Mouse (Mus musculus): ENCODE measurements around the gene Tomt.

DNA sequence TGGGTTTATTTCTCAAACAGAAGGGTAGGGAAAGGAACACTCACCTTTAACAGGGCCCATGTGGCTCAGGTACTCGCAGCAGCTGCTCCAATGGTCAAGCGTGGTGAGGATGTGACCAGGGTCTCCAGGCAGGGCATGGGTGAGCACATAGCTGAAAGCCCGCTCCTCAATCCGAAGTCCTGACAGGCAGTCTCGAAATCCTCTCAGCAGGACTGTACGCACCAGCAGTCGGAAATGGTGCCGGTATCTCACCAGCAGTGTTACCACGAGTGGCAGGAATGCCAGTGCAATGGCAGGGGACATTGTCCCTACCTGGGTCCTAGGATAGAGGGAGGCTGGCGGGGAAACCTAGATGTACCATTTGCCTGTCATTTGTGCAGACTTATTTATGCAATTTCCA is 4.2 kb downstream of the Tomt start:
- TF ChIP-seq EP300 (IDR thresholded peaks at IDR 0.05; ENCODE audit: insufficient read depth, low read depth, low read length) (no peak), CTCF (IDR thresholded peaks at IDR 0.05) (no peak)
